Mouse (Mus musculus) myocyte (in vitro differentiated cells): ENCODE results near the gene Tie1.

ENCODE experiments used
- E2F4 ChIP-seq: IDR thresholded peaks from one replicate; pipeline ENCODE4 v1.6.1; 2011; ENCODE audit warnings: mild to moderate bottlenecking, control low read depth, moderate library complexity; ENCODE audit not compliant: insufficient read depth
- MYOD1 ChIP-seq, 3 experiments: IDR thresholded peaks; one replicate each; pipeline ENCODE4 v1.6.1; 2011; ENCODE audit warnings: control low read depth in 2 of 3, low read depth in 2 of 3, mild to moderate bottlenecking in 2 of 3, moderate library complexity in 1 of 3; ENCODE audit not compliant: insufficient read length in 2 of 3, control insufficient read depth in 1 of 3
- POLR2A ChIP-seq: IDR thresholded peaks from one replicate; pipeline ENCODE4 v1.6.1; 2011; ENCODE audit warnings: low read depth, mild to moderate bottlenecking, control low read depth, moderate library complexity; ENCODE audit not compliant: insufficient read length
- TCF12 ChIP-seq: IDR thresholded peaks from one replicate; pipeline ENCODE4 v1.6.1; 2011; ENCODE audit warnings: mild to moderate bottlenecking, control low read depth; ENCODE audit not compliant: poor library complexity, insufficient read depth, severe bottlenecking

DNA sequence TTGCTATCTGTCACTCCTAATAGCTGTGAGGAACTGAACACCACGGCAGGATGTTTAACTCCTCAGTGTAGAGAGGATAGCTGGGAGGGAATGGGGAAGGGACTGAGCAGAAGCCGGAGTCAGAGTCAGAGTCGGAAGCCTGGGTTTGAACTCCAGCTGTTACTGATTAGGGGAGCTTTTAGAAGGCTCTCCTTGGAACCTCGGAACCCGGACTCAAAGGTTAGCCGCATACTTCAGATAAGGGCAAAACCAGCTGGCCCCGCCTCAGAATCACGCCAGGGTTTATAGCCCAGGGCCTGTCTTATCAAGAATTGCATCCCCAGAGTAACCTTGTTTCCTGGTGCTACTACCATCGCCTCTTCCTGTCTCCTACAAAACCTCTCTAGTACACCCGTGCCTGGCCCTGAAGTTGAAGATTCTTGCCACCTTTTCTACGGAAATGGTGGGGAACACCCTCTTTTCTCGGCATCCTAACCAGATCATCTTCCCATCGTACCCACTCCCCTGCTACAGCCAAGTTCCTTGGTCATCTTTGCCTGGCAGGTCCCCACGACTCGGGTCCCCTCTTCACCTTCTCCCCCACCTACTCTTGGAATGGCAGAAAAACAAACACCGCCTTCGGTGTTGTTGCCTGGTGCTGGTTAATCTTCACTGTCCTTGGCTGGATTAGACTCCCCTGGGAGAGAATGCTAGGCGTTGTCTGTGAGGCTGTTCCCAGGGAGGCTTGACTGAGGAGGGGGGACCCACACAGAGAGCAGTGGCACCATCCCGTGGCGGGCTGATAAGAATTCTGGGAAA is 27.0 kb upstream of the Tie1 start:
- TF ChIP-seq TCF12 (no peak), POLR2A (no peak), MYOD1 (IDR thresholded peaks at IDR 0.05; ENCODE audit: control insufficient read depth in 1 of 3, insufficient read length in 2 of 3, low read depth in 2 of 3) (no peak), E2F4 (no peak)
